Mouse (Mus musculus) limb, embryonic 14.5 days (tissue): ENCODE measurements around the gene Ttc30a1. TPM values are rescaled to one million over a fixed set of nuclear protein-coding genes. Genes with fewer than 3 reads are reported as not detected.

Experiments
- ATAC-seq: fragments of 200-750 bp; cut with Nextera tagmentation; 2 replicates; pipeline ENCODE4 v1.8.0; 2017; ENCODE audit warnings: low read depth, moderate number of reproducible peaks, moderate TSS enrichment; ENCODE audit not compliant: low FRiP score
- DNase-seq: peaks from one replicate; pipeline ENCODE4 v3.0.0-alpha.2; 2015; ENCODE audit warnings: low spot score
- H3K27ac ChIP-seq: fragments of 300-500 bp; sonication (generic); replicated peaks from 2 replicates; pipeline ENCODE4 v1.5.1; 2014; ENCODE audit warnings: low read depth, mild to moderate bottlenecking, low read length, moderate library complexity, mixed read lengths
- H3K27me3 ChIP-seq: fragments of 300-500 bp; sonication (generic); 2 replicates; pipeline ENCODE4 v1.6.1; 2014; ENCODE audit warnings: low read length, mixed read lengths; ENCODE audit not compliant: control insufficient read depth, insufficient read depth
- H3K36me3 ChIP-seq: fragments of 300-500 bp; sonication (generic); 2 replicates; pipeline ENCODE4 v1.6.1; 2014; ENCODE audit warnings: mild to moderate bottlenecking, low read length, moderate library complexity, mixed read lengths; ENCODE audit not compliant: control insufficient read depth, insufficient read depth
- H3K4me1 ChIP-seq: fragments of 300-500 bp; sonication (generic); 2 replicates; pipeline ENCODE4 v1.6.1; 2014; ENCODE audit warnings: antibody characterized with exemption, low read length, mixed read lengths; ENCODE audit not compliant: control insufficient read depth, insufficient read depth
- H3K4me2 ChIP-seq: fragments of 300-500 bp; sonication (generic); replicated peaks from 2 replicates; pipeline ENCODE4 v1.6.1; 2014; ENCODE audit warnings: low read depth, mild to moderate bottlenecking, low read length, moderate library complexity; ENCODE audit not compliant: severe bottlenecking
- H3K4me3 ChIP-seq: fragments of 300-500 bp; sonication (generic); replicated peaks from 2 replicates; pipeline ENCODE4 v1.5.1; 2014; ENCODE audit warnings: low read length
- H3K9ac ChIP-seq: fragments of 300-500 bp; sonication (generic); 2 replicates; pipeline ENCODE4 v1.6.1; 2014; ENCODE audit warnings: mild to moderate bottlenecking, low read depth, low read length, moderate library complexity; ENCODE audit not compliant: severe bottlenecking
- H3K9me3 ChIP-seq: fragments of 300-500 bp; sonication (generic); 2 replicates; pipeline ENCODE4 v1.6.1; 2016; ENCODE audit warnings: low read length; ENCODE audit not compliant: control insufficient read depth
- POLR2A ChIP-seq: fragments of 200-500 bp; IDR thresholded peaks from 2 replicates; pipeline ENCODE4 v1.8.0; 2012; ENCODE audit warnings: inconsistent platforms, mild to moderate bottlenecking, moderate library complexity, borderline replicate concordance; ENCODE audit not compliant: insufficient read depth, insufficient read length; ENCODE audit errors: extremely low read depth
- WGBS: fragments of 180-500 bp; shearing (Covaris S2); extraction: QIAGEN DNeasy Blood & Tissue Kit; methylation state at CpG from one replicate; pipeline ENCODE4 v1.1.7; 2014; 5-methylcytosine and 5-hydroxymethylcytosine counted together
- polyA plus RNA-seq, 2 experiments: library from polyadenylated mRNA; depleted of rRNA in 1 of 2; stranded (reverse) in 1 of 2; unstranded in 1 of 2; fragments of >200 nt; fragmentation: Nextera tagmentation in 1 of 2; extraction: Ambion mirVana in 1 of 2; gene quantifications; 2 replicates each; pipeline versions ENCODE4 v1.2.1 to v1.2.3; 2012 to 2014

Gene Ttc30a1
- polyA plus RNA-seq, 2 experiments, result 5.9 to 6.9 TPM

DNA sequence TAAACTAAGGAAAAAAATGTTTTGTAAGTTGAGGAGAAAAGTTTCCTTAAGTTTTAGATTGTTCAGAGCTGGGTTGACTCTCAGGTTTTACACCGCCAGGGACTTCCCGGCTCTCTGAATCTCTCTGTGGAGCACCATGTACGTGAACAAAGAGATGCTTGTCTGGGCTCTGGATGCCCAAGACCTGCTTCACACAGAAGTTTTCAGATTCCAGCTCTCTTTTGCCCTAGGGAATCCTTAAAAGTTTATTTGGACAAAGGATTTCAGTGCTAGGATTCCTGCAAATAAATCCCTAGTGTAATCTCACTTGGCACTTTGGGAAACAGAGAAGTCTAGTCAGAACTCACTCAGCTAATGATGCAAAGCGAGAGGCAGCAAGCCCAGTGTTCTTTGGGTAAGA is 7.9 kb upstream of the Ttc30a1 start:
- H3K4me2 ChIP-seq, result no peak overlapping the region
- H3K36me3 ChIP-seq, result no peaks in the 10 kb centered on the region
- WGBS, result 36% methylated on average over 4 of the region's 4 CpGs
- H3K4me1 ChIP-seq, result peaks cover 53% of the 10 kb centered on the region
- H3K9ac ChIP-seq, result no peak overlapping the region
- H3K27me3 ChIP-seq, result no peaks in the 10 kb centered on the region
- H3K9me3 ChIP-seq, result no peaks in the 10 kb centered on the region
- no peak for TF ChIP-seq POLR2A
- DNase-seq, result no peak
- no peak for ATAC-seq
- 0 out of 2 replicates have a peak overlapping the region, but pooled peaks have one; percentile 10 for H3K27ac ChIP-seq
- no peak overlapping the region for H3K4me3 ChIP-seq

DNA sequence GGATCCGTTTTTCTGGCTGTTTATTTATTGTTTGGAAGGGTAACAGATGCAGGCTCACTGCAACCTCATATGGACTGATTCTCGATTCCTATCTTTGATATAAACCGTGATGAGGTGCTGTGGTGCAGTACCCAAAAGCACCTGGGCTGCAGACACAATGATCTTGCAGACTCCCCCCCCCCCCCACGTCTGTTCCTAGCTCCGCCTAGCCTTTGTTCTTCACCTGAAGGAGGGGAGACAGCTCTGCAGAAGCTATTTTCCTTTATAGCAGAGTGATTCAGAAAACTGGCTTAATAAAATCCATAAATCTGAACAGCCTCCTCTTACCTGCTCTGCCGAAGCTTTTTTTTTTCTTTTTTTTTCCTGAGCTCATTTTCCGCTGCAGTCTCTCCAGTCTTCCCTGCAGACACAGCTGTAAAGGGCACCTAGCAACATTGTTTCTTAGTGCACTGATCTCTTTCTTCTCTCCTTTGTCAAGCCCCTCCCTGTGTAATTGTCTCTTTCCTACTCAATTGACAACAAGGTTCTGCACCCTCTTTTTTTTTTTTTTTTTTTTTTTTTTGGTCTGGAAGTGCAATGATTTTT is 7.1 kb upstream of the Ttc30a1 start:
- 19% methylated on average over 6 of the region's 7 CpGs for WGBS
- Histone ChIP-seq H3K9ac (no peak overlapping the region), H3K4me3 (no peak overlapping the region), H3K36me3 (no peaks in the 10 kb centered on the region), H3K27ac (peak overlapping the region; percentile 40; the same call in 1 of the 2 replicates), H3K4me1 (peaks cover 53% of the 10 kb centered on the region), H3K4me2 (peak overlapping the region; percentile 22; the same call in 1 of the 2 replicates), H3K27me3 (no peaks in the 10 kb centered on the region), H3K9me3 (no peaks in the 10 kb centered on the region)
- no peak for TF ChIP-seq POLR2A
- no peak for DNase-seq
- ATAC-seq, result no peak

DNA sequence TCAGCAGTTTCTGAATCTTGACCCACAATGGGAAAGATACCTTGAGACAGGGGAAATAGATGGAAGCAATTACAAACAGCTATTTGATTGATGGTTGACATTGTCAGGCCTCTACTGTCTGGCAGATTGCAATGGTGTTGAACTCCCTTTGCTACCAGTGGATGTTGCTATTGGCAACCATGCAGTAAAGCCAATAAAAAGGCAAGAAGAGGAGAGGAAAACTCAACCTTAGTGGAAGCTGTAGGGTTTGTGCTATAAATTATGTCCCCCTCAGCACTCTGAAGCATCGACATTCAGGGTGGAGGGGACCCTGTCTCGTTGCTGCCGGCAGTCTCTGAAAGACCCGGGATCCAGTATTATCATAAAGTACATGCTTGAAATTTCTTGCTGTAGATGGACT is 6.6 kb upstream of the Ttc30a1 start:
- Histone ChIP-seq H3K4me2 (peak overlapping the region; percentile 22; the same call in 1 of the 2 replicates), H3K27me3 (no peaks in the 10 kb centered on the region), H3K4me1 (peaks cover 53% of the 10 kb centered on the region), H3K27ac (peak overlapping the region; percentile 40), H3K9ac (no peak overlapping the region), H3K9me3 (no peaks in the 10 kb centered on the region), H3K4me3 (no peak overlapping the region), H3K36me3 (no peaks in the 10 kb centered on the region)
- TF ChIP-seq POLR2A, result no peak
- DNase-seq (no peak), ATAC-seq (no peak)
- WGBS, result 10% methylated on average over 4 of the region's 4 CpGs

DNA sequence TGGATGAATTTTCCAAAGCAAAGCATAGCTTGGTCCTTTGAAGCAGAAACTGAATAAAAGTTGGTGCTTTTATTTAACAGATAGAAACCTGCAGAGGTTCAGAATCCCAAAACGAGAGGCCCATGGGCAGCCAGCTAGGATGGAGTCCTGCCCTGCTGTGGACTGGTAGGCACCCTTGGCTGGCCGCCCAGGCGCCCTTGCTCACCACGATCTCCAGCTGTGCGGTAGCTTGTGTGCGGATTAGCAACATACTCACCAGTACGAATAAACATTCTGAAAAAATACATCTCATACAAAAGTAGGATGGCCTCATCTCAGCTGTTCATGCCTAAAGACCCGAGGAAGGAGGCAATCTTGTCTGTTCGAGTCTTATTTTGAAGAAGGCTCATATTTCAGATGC is 6.0 kb upstream of the Ttc30a1 start:
- no peak overlapping the region for H3K4me2 ChIP-seq
- 52% methylated on average over 9 of the region's 9 CpGs for WGBS
- peaks cover 53% of the 10 kb centered on the region for H3K4me1 ChIP-seq
- no peak overlapping the region for H3K4me3 ChIP-seq
- TF ChIP-seq POLR2A, result no peak
- H3K27me3 ChIP-seq, result no peaks in the 10 kb centered on the region
- H3K9ac ChIP-seq, result no peak overlapping the region
- DNase-seq (no peak), ATAC-seq (no peak)
- H3K36me3 ChIP-seq, result no peaks in the 10 kb centered on the region
- no peaks in the 10 kb centered on the region for H3K9me3 ChIP-seq
- H3K27ac ChIP-seq, result peak overlapping the region; percentile 40

DNA sequence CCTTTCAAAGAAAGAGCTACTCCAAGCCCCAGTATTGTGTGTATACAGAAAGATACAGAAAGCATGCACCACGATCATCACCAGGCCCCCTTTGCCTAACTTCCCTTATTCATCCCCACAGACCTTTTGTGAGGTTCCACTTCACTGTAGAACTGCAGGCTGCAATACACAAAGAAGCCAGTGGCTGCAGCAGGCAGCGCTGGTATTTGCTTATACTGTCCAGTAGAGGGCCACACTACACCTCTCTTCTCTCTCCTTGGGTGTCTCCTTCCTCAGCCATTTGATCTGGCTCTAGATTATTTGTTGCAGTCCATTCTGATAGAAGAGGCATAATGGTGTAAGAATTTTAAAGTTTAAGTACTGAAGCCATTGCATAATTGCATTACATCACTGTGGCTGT is 3.4 kb upstream of the Ttc30a1 start:
- Histone ChIP-seq H3K36me3 (no peaks in the 10 kb centered on the region), H3K9ac (no peak overlapping the region), H3K4me3 (no peak overlapping the region), H3K27ac (no peak overlapping the region), H3K4me2 (no peak overlapping the region), H3K4me1 (peaks cover 30% of the 10 kb centered on the region), H3K27me3 (no peaks in the 10 kb centered on the region), H3K9me3 (no peaks in the 10 kb centered on the region)
- peak; percentile 66; the same call in 1 of the 2 replicates for ATAC-seq
- WGBS, result 3% methylated on average over 2 of the region's 2 CpGs
- DNase-seq, result peak; percentile 87
- TF ChIP-seq POLR2A, result no peak

DNA sequence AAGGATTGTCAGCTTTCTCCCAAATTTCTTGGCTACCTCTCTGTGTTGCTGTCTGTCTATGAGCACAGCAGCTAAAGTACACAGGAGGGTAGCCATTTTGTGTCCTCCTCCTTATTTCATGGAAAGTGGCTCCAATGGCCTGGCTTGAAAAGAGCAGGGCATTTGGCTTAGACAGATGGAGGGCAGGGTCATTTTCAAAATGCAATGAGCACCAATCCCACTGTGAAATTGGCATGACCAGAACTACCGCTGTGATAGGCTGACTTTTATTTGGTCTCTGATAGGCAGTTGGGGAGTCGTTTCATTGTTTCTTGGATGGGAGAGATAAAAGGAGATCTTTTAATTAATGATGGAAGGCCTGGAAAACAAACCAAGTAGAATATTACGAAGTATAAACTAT is 2.1 kb upstream of the Ttc30a1 start:
- no peak overlapping the region for H3K9ac ChIP-seq
- H3K9me3 ChIP-seq, result no peaks in the 10 kb centered on the region
- peaks cover 18% of the 10 kb centered on the region for H3K4me1 ChIP-seq
- H3K27me3 ChIP-seq, result no peaks in the 10 kb centered on the region
- ATAC-seq (no peak), DNase-seq (no peak)
- H3K27ac ChIP-seq, result no peak overlapping the region
- H3K36me3 ChIP-seq, result no peaks in the 10 kb centered on the region
- H3K4me2 ChIP-seq, result no peak overlapping the region
- WGBS, result 75% methylated on average over 3 of the region's 3 CpGs
- H3K4me3 ChIP-seq, result no peak overlapping the region
- no peak for TF ChIP-seq POLR2A
